Mouse (Mus musculus) forebrain, embryonic 11.5 days (tissue): ENCODE measurements around the gene Aste1. TPM values are rescaled to one million over a fixed set of nuclear protein-coding genes. Genes with fewer than 3 reads are reported as not detected.

Source experiments
- ATAC-seq: fragments of 200-750 bp; cut with Nextera tagmentation; replicated peaks from 2 replicates; pipeline ENCODE4 v1.8.0; 2017; ENCODE audit warnings: moderate TSS enrichment; ENCODE audit not compliant: low FRiP score
- DNase-seq: peaks from one replicate; pipeline ENCODE4 v3.0.0-alpha.2; 2017; ENCODE audit warnings: low spot score
- H3K27ac ChIP-seq: fragments of 300-500 bp; sonication (generic); 2 replicates; pipeline ENCODE4 v1.5.1; 2014; ENCODE audit warnings: low read depth, low read length
- H3K27me3 ChIP-seq: fragments of 300-500 bp; sonication (generic); 2 replicates; pipeline ENCODE4 v1.6.1; 2014; ENCODE audit warnings: mild to moderate bottlenecking, low read length, mixed read lengths; ENCODE audit not compliant: control insufficient read depth, insufficient read depth
- H3K36me3 ChIP-seq: fragments of 300-500 bp; sonication (generic); 2 replicates; pipeline ENCODE4 v1.6.1; 2014; ENCODE audit warnings: mild to moderate bottlenecking, low read length, moderate library complexity, mixed read lengths; ENCODE audit not compliant: control insufficient read depth, insufficient read depth
- H3K4me1 ChIP-seq: fragments of 300-500 bp; sonication (generic); replicated peaks from 2 replicates; pipeline ENCODE4 v1.6.1; 2014; ENCODE audit warnings: low read length, mixed read lengths; ENCODE audit not compliant: control insufficient read depth, insufficient read depth
- H3K4me2 ChIP-seq: fragments of 300-500 bp; sonication (generic); 2 replicates; pipeline ENCODE4 v1.6.1; 2014; ENCODE audit warnings: low read depth, mild to moderate bottlenecking, low read length, moderate library complexity, mixed read lengths; ENCODE audit not compliant: severe bottlenecking
- H3K4me3 ChIP-seq: fragments of 300-500 bp; sonication (generic); 2 replicates; pipeline ENCODE4 v1.5.1; 2014; ENCODE audit warnings: low read depth, low read length
- H3K9ac ChIP-seq: fragments of 300-500 bp; sonication (generic); 2 replicates; pipeline ENCODE4 v1.6.1; 2014; ENCODE audit warnings: low read length
- H3K9me3 ChIP-seq: fragments of 300-500 bp; sonication (generic); 2 replicates; pipeline ENCODE4 v1.6.1; 2016; ENCODE audit warnings: low read length, mixed read lengths; ENCODE audit not compliant: control insufficient read depth
- WGBS: fragments of 180-500 bp; shearing (Covaris S2); extraction: QIAGEN DNeasy Blood & Tissue Kit; methylation state at CpG from one replicate; pipeline ENCODE4 v1.1.7; 2014; 5-methylcytosine and 5-hydroxymethylcytosine counted together
- polyA plus RNA-seq: library from polyadenylated mRNA; unstranded; fragments of >200 nt; fragmentation: Nextera tagmentation; extraction: Ambion mirVana; gene quantifications from 2 replicates; pipeline ENCODE4 v1.2.1, GENCODE M21; 2014

Aste1 gene
- polyA plus RNA-seq, 1 experiment from 2014 or later: 20.5 TPM

DNA sequence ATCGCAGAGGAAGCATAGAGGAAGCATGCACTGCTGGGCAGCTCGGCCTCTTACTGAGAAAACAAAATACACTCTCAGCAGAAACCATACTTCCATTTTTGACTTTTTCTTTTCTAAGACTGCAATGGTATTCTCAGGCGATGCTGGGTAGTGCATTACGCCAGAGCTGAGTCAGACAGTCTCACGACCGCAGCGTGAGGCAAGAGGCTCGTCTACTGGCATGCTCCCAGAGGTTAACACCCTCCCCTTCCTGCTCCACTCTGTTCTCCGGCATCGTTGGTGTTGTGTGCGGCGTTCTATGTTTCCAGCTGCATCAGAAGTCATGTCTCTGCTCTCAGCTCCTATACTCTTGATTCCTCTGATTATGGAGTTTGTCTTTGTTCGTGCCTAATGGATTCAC lies 63.8 kb downstream of the Aste1 start:
- DNase-seq: no peak
- ATAC-seq: no peak
- WGBS: 95% methylated on average over 13 of the region's 13 CpGs

DNA sequence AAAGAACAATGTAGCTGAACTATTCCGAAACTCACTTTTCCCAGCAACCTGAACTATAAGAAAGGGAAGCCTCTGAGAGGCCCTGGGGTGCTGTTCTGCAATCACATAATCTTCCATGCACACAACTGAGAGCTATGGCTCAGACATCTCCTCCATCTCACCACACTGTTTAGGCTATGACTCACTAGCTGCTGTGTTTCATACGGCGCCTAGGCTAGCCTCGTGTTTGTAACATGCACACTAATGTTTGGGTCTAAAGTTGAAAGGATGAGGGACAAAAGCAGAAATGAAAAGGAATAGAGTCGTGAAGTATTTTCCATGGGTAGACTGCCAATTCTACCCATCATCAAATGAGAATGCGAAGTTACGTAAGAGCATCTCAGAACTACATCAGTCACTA lies 66.3 kb downstream of the Aste1 start:
- Histone ChIP-seq H3K36me3 (peaks cover 4% of the 10 kb centered on the region; the same call in 1 of the 2 replicates), H3K27me3 (no peaks in the 10 kb centered on the region), H3K4me2 (no peak overlapping the region), H3K27ac (no peak overlapping the region), H3K9me3 (no peaks in the 10 kb centered on the region), H3K4me3 (no peak overlapping the region), H3K9ac (no peak overlapping the region), H3K4me1 (no peaks in the 10 kb centered on the region)
- DNase-seq (no peak), ATAC-seq (no peak)
- 92% methylated on average over 7 of the region's 7 CpGs for WGBS

More for the DNA sequence above, 63.8 kb downstream of the Aste1 start:
- Histone ChIP-seq H3K4me1 (no peaks in the 10 kb centered on the region), H3K27me3 (no peaks in the 10 kb centered on the region), H3K27ac (no peak overlapping the region), H3K9ac (no peak overlapping the region), H3K4me3 (no peak overlapping the region), H3K4me2 (no peak overlapping the region), H3K36me3 (peaks cover 4% of the 10 kb centered on the region; the same call in 1 of the 2 replicates), H3K9me3 (no peaks in the 10 kb centered on the region)

Other genes starting within 250 kb of the Aste1 start
- gene Nek11, start 132 bp downstream of the Aste1 start, polyA plus RNA-seq: 0.28 and 0.63 TPM in 2 replicates
- gene Atp2c1, start 131.9 kb downstream of the Aste1 start, polyA plus RNA-seq: 59.3 and 69.5 TPM in 2 replicates
- 25.4 and 27.1 TPM in 2 replicates for gene Pik3r4, start 247.6 kb downstream of the Aste1 start, polyA plus RNA-seq